Mouse (Mus musculus): Measurements from ENCODE around the gene Tbx6.

DNA sequence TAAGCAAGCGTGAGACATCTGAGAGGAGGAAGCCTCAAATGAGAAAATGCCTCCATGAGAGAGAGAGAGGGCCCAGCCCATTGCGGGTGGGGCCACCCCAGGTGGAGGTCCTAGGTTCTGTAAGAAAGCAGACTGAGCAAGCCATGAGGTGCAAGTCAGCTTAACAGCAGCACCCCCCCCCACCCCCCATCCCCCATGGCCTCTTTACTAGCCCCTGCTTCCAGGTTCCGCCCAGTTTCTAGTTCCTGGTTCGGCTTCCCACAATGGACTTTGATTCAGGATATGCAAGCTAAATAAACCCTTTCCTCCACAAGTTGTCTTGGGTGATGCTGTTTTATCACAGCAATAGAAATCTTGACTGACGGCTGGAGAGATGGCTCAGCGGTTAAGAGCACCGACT is 32.5 kb upstream of the Tbx6 start:
- TF ChIP-seq CTCF (conservative IDR thresholded peaks at IDR 0.05; ENCODE audit: low read length) (no peak), POU5F1 (IDR thresholded peaks at IDR 0.05; ENCODE audit: borderline replicate concordance, low read length) (no peak), NANOG (IDR thresholded peaks at IDR 0.05; ENCODE audit: borderline replicate concordance, low read length) (no peak)

Data from E14TG2a.4 (cell line).